Mouse (Mus musculus) CD4-positive, CD25-positive, alpha-beta regulatory T cell, adult 2 months (primary cell): ENCODE data around the gene Tipin.
A peak's percentile ranks its signal among the peaks of the same experiment; 100 is the strongest.
"Not testable (repeated sequence)": the region's sequence is repeated elsewhere in the genome, so short reads cannot be mapped to it uniquely, and the experiment has no call there.

Source experiments
- DNase-seq: peaks from one replicate; pipeline ENCODE4 v3.0.0-alpha.2; 2012; ENCODE audit warnings: low read depth, low spot score

Gene Tipin

DNA sequence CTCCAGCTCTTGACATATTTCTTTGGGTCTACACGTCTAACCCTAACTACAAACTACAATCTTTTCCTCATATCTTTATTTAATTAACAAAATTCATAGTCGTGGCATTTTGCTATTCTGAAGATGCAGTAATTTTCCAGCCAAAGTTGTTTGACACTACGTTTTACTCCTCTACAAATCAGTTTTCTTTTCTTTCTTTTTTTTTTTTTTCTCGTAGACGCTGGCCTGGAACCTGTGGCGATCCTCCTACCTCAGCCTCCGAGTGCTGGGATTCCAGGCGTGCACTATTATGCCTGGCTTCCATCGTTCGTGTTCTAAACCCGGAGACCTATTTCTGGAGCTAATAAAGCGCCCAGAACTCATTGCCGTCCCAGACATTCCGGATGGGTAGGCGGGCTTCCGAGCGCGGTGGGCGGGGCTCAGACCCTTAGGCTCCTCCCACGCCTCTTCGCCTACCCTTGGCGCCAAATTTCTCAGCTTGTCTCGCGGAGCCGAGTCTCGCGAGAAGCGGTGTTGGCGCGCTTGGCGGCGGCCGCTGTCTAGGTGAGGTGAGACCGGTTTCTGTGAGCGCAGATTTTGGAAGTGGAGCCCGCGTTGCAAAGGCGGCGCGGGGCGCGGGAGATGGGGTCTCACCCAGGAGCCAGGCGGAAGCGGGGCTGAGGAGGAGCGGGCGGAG lies at the start of gene Tipin:
TSS of gene Tipin (plus strand) at position 477 of the 676 bp plus-strand sequence.
- DNase-seq, result peak; percentile 98

DNA sequence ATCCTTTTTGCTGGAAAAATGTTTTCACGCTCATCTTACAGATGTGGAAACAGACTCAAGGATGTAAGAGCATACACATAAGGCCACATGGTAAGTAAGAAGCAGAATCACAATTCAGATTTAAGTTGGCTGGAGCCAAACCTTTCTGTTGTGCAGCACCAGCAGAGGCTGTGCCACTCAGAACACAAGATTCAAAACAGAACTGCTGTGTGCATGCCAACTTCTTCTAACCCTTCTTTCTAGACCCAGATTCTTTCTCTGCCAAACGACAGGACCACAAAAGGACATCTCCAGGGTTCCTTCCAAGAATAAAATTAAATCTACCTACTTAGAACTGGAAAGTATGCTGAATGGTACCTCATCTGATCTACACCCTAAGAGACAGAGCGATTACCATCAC lies 49.7 kb upstream of the Tipin start:
- no peak for DNase-seq

DNA sequence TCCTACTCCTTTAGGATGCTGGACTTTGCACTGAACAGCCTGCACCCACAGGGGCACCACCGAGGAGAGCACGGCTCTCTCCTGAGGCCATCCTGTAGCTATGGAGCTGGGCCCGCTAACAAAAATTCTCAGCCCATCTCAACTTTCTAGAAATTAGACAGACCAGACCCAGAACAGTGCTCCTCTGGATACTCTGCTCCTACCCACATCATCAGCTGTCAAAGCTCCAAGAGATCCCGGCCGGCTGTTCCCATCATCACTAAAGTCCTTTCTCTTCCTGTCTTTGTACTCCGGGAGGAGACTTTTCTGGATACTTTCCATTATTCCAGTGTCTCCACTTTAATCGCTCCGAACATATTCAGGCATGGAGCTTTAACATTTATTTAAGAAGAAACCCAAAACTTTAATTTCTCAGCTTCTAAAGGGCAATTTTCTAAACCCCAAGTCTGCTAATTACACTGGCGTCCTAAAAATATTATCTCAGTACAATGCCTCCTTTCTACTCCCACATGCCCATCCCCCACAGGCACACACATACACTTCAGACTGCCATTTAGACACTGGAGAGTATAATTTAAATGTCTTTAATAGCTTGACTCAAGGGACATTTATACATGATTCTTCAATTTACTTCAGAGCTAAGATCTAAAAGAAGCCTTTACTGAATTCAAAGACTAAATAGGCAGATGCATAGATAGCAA lies 49.0 kb upstream of the Tipin start:
- no peak for DNase-seq

GRCm38 (mm10) chr9:64233656-64234055 lies 47.7 kb upstream of the Tipin start:
- DNase-seq, result no peak

GRCm38 (mm10) chr9:64234768-64235435 lies 46.5 kb upstream of the Tipin start, which contains the start of gene Uchl4:
TSS of gene Uchl4 (plus strand) at chr9:64235201.
- DNase-seq, result no peak

DNA sequence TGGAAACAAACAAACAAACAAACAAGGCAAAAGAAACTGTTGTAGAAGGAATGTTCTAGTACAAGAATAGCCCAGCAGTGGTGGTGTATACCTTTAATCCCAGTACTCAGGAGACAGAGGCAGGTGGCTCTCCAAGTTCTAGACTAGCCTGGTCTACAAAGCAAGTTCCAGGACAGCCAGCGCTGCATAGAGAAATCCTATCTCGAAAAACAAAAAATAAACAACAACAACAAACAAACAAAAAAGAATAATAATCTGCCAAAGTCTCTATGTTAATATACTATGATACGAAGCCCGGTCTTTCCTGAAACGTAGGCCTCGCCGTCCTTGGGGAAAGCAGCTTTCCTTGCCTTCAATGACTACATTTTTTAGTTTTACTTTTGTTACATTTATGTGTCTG lies 45.3 kb upstream of the Tipin start:
- no peak for DNase-seq

- no peak for DNase-seq
These were observed 41.3 kb upstream of the Tipin start for GRCm38 (mm10) chr9:64240116-64240515.

DNA sequence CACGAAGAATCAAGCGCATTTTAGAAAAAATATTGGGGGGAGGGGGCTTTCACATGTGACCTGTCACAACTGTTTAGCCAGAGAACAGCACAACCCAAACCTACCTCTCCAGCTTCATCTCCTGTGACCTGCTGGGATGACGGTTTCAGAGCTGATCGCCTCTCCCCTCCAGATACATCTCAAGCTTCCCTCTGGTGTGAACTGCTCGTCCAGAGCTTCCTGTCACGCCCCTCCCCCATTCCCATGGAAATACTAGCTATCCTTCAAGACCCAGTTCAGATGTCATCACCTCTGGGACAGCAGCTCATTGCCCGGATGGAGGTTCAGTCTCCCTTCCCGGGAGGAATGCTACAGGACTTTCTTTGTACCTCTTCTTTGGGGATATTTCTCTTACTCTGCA lies 40.7 kb upstream of the Tipin start:
- no peak for DNase-seq

GRCm38 (mm10) chr9:64242381-64242831 lies 39.0 kb upstream of the Tipin start:
- peak; percentile 10 for DNase-seq

GRCm38 (mm10) chr9:64249371-64249770 lies 32.0 kb upstream of the Tipin start:
- DNase-seq, result peak; percentile 15

DNA sequence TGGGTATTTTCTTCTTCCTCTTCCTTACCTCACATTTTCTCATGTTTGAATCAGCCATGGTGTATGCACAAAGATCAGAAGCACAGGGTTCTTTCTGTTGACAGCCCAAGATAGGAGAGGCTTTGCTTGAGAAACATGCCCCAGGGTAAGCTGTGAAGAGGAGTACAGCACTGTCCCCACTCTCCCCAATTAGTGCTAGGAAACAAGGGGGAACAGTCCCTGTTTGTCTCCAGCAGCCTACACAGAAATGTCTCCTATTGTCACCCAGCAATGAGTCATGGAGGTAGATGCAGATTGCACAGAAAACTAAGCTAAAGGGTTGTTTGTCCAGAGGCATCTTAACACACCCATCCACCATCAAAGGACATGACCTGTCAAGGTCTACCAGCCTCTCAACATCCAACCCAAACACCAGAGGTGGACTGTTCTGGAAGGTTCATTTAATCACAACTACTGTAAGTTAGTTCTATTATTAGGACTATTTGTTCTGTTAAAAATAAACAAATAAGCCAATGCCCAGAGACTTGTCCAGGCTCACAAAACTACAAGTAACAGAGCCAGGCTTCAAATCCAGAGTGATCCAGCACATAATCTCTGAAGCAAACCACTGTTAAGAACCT lies 31.2 kb upstream of the Tipin start:
- DNase-seq, result no peak

GRCm38 (mm10) chr9:64252591-64253020 lies 28.8 kb upstream of the Tipin start:
- no peak for DNase-seq

DNA sequence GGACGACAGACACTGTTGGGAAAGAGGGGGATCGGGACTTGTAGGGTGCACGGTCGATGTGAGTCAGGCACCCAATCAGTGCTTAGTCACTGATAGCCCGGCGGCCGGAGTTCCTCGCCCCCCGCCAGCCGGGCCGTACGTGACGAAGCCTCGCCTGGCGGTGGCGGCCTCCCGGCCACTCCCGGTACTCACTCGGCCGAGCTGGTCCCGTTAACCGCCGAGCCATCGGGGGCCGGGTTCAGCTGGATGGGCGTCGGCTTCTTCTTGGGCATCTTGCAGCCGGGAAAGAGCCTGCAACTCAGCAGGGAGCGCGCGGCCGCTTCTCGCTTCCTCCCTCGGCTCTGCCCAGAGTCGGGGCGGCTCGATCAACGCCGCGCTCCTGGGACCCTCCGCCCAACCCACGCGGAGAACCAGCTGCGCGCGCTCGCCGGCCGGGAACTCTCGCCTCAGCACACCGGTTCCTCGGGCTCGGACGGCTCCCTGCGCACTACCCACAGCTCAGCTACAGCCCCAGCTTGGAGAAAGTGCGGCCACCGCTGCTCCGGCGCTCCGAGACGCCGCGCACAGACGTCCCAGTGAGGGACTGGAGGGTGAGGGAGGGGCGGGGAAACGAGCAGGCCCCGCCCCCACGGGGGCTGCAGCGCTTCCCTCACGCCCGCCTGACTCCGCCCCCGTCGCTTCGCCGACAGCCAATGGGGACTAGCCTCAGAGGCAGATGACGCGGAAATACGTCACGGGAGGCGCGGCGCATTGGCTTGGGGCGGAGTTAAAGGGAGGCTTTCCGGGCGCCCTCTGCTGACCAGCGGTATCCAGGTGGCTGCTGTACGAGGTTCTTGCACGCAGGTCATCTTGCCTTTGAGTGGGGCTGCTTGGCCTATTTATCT lies 28.1 kb upstream of the Tipin start, which contains the start of gene Map2k1:
TSS of gene Map2k1 (minus strand) at position 611 of the 884 bp plus-strand sequence.
- peak; percentile 100 for DNase-seq

DNA sequence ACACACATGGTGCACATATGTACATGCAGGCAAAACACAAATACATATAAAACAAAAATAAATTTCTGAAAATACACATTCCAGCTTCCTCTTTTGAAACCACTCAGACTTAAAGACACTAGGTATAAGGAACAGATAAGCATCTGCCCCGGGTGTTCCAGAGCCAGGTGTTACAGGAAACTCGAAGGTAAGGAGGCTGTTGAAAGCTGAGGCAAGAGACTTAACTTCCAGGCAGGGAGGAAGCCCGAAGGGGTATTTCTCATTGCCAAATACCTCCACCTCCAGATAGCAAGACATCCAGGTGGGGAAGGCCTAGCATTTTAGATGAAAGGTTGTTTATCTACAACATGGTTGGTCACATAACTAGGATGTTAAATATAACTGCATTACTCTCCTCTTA lies 26.0 kb upstream of the Tipin start:
- no peak for DNase-seq

DNA sequence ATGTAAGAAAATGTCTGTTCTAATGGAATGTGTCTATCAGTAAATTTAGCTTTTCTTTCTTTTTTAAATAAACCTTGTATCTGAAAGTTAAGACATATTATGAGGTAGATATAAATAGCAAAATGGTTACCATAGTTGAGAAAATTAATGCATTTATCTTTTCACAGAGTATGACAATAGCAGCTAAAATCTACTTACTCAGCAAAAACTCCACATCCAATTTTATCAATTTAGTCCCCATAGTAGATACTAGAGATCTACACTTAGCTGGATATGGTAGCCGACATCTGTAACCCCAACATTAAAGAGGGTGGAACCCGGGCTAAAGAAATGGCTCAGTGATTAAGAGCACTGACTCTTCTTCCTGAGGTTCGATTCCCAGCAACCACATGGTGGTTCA lies 25.2 kb upstream of the Tipin start:
- DNase-seq, result no peak

DNA sequence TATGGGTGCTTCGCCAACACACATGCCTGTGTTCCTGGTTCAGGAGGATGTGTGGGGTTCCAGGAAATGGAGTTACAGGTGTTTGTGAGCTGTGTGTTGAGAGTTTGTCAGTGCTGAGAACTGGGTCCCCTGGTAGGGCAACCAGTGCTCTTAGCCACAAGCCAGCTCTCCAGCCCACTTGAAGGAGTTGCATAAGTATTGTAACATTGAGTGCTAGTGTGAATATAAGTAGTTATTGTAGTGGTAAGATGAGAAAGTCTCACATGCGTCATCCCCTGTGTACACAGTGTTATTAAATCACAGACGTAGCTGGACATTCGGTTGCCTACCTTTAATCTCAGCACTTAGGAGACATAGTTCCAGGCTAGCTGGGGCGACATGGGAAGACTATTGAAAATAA lies 21.5 kb upstream of the Tipin start:
- no peak for DNase-seq

DNA sequence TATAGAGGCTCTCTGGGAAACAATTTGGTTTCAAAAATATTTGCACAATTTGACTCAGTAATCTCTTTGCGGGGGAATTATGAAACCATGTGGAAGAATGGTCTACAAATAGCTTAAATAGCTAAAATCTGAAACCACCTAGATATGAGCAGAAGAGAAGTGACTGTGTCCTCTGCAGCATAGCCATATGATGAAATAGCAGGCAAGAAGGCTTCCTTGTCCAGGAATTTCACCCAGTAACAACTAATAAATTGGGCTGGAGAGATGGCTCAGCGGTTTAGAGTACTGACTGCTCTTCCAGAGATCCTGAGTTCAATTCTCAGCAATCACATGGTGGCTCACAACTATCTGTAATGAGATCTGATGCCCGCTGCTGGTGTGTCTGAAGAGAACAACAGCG lies 20.4 kb upstream of the Tipin start:
- DNase-seq, result no peak

GRCm38 (mm10) chr9:64264813-64265212 lies 16.6 kb upstream of the Tipin start:
- no peak for DNase-seq

- no peak for DNase-seq
These were observed 14.2 kb upstream of the Tipin start for GRCm38 (mm10) chr9:64267231-64267630.

GRCm38 (mm10) chr9:64268196-64268595 lies 13.2 kb upstream of the Tipin start:
- no peak for DNase-seq

- DNase-seq, result not testable (repeated sequence)
These were observed 12.5 kb upstream of the Tipin start for GRCm38 (mm10) chr9:64268836-64269235.
